In genomic region chr2:49628094-49628705, GRCm38 (mm10) we compare ENCODE assay signal across 12 mouse cellular contexts. TPM values are rescaled to one million over a fixed set of nuclear protein-coding genes. Genes with fewer than 3 reads are reported as not detected.
A peak's percentile ranks its signal among the peaks of the same experiment; 100 is the strongest.
DNase-seq lines count a peak whose midpoint lies in the region; ATAC-seq lines count a peak whose summit lies in the region.
"Had no signal": no experiment of that assay in that cellular context is flagged by ENCODE, and none has a peak within 500 bp of the region (broad histone marks: within the 10 kb centered on the region; RNA-seq: fewer than 3 reads in every experiment).

No protein-coding gene starts in this region.

- H3K4me3 ChIP-seq in kidney, embryonic 14.5 days (ENCODE audit: low read length) = no peak overlapping the region
- H3K4me3 ChIP-seq in hindbrain, embryonic 16.5 days (ENCODE audit: low read length) = no peak overlapping the region
- H3K4me3 ChIP-seq: liver, embryonic 15.5 days; neural tube, embryonic 12.5 days had no signal

- 55% methylated on average over 6 of the region's 6 CpGs for WGBS in kidney, embryonic 14.5 days
- WGBS in hindbrain, embryonic 16.5 days = 71% methylated on average over 6 of the region's 6 CpGs

- no peak overlapping the region for H3K4me2 ChIP-seq in kidney, embryonic 14.5 days (replicated peaks; ENCODE audit: low read depth, low read length)
- H3K4me2 ChIP-seq in hindbrain, embryonic 16.5 days (ENCODE audit: low read length) = peak overlapping the region; percentile 18; the same call in 1 of the 2 replicates
- H3K4me2 ChIP-seq: liver, embryonic 15.5 days; neural tube, embryonic 12.5 days had no signal

- H3K9me3 ChIP-seq in kidney, embryonic 14.5 days (ENCODE audit: control insufficient read depth, low read length) = peaks cover 4% of the 10 kb centered on the region; the same call in 1 of the 2 replicates
- H3K9me3 ChIP-seq in hindbrain, embryonic 16.5 days (ENCODE audit: control insufficient read depth, low read length) = no peaks in the 10 kb centered on the region
- H3K9me3 ChIP-seq: liver, embryonic 15.5 days; neural tube, embryonic 12.5 days had no signal

- DNase-seq in kidney, adult 8-10 months = no peak
- DNase-seq in brain, adult 2 months (ENCODE audit: low read depth, low spot score) = peak; percentile 95
- peak; percentile 76 for DNase-seq in cerebellum, adult 8-10 months
- no peak for DNase-seq in thymus, postnatal 36 days
- DNase-seq in gastrocnemius, postnatal 4 days (ENCODE audit: low spot score in 2 of 2) = no peak
- DNase-seq in ovary, postnatal 36 days (ENCODE audit: low spot score) = no peak
- DNase-seq: kidney, adult 9 months had no signal

- H3K27ac ChIP-seq in kidney, embryonic 14.5 days (ENCODE audit: low read depth, low read length) = no peak overlapping the region
- H3K27ac ChIP-seq in hindbrain, embryonic 16.5 days (ENCODE audit: low read depth, low read length) = peak overlapping the region; percentile 4; the same call in 1 of the 2 replicates
- H3K27ac ChIP-seq: liver, embryonic 15.5 days; neural tube, embryonic 12.5 days had no signal

- no peak overlapping the region for H3K9ac ChIP-seq in kidney, embryonic 14.5 days (ENCODE audit: low read depth, low read length)
- H3K9ac ChIP-seq in hindbrain, embryonic 16.5 days (ENCODE audit: low read depth, low read length) = no peak overlapping the region
- H3K9ac ChIP-seq: liver, embryonic 15.5 days; neural tube, embryonic 12.5 days had no signal

- ATAC-seq in kidney, embryonic 14.5 days (ENCODE audit: low FRiP score, low TSS enrichment) = 0 out of 2 replicates have a peak, but pooled peaks have one; percentile 28
- peak; percentile 22 for ATAC-seq in hindbrain, embryonic 16.5 days

- H3K27me3 ChIP-seq in kidney, embryonic 14.5 days (ENCODE audit: control insufficient read depth, insufficient read depth, low read length) = no peaks in the 10 kb centered on the region
- no peaks in the 10 kb centered on the region for H3K27me3 ChIP-seq in hindbrain, embryonic 16.5 days (replicated peaks; ENCODE audit: control insufficient read depth, insufficient read depth, low read length)
- H3K27me3 ChIP-seq: liver, embryonic 15.5 days; neural tube, embryonic 12.5 days had no signal

- 0 out of 2 replicates have a peak, but pooled peaks cover 15% of the 10 kb centered on the region for H3K4me1 ChIP-seq in kidney, embryonic 14.5 days (ENCODE audit: control insufficient read depth, insufficient read depth, low read length)
- peaks cover 26% of the 10 kb centered on the region for H3K4me1 ChIP-seq in hindbrain, embryonic 16.5 days (ENCODE audit: control insufficient read depth, insufficient read depth, low read depth, low read length)
- H3K4me1 ChIP-seq: liver, embryonic 15.5 days had no signal

- no peaks in the 10 kb centered on the region for H3K36me3 ChIP-seq in kidney, embryonic 14.5 days (ENCODE audit: control insufficient read depth, insufficient read depth, low read length)
- no peaks in the 10 kb centered on the region for H3K36me3 ChIP-seq in hindbrain, embryonic 16.5 days (ENCODE audit: control insufficient read depth, insufficient read depth, low read length)
- H3K36me3 ChIP-seq: liver, embryonic 15.5 days had no signal

RNA-seq across cellular contexts. Expression of gene Kif5c, which starts 9.1 kb away (rescaled TPM):
- polyA plus RNA-seq in kidney, embryonic 14.5 days (2014; fragmentation: Nextera tagmentation; extraction: Ambion mirVana) = 5.0 and 6.6 TPM in 2 replicates
- polyA plus RNA-seq in hindbrain, embryonic 16.5 days (2015; fragmentation: Nextera tagmentation; extraction: Ambion mirVana) = 168 and 173 TPM in 2 replicates
- total RNA-seq in gastrocnemius, postnatal 4 days (2021) = 1 to 10 TPM in 1 of 2 experiments, under 1 TPM in 1; 0.54 to 1.1 TPM
- total RNA-seq: megakaryocyte progenitor cell, adult 5-6 weeks had no signal

Comparison
In these comparisons a context has a peak if more than half of its experiments do, and no peak if none do; other contexts are left out.
1. DNase-seq: peak in brain, adult 2 months (single experiment) and cerebellum, adult 8-10 months (single experiment); none in kidney, adult 8-10 months (0 of 2), thymus, postnatal 36 days (0 of 2), gastrocnemius, postnatal 4 days (0 of 2) and ovary, postnatal 36 days (single experiment).
2. RNA of gene Kif5c, which starts 9.1 kb away (polyA plus RNA-seq): 168 to 173 TPM in hindbrain, embryonic 16.5 days; 5.0 to 6.6 TPM in kidney, embryonic 14.5 days; every median in the first group is over 10 times any median in the second.